Comparison of ENCODE assay signal across 19 mouse cellular contexts in the genomic region with DNA sequence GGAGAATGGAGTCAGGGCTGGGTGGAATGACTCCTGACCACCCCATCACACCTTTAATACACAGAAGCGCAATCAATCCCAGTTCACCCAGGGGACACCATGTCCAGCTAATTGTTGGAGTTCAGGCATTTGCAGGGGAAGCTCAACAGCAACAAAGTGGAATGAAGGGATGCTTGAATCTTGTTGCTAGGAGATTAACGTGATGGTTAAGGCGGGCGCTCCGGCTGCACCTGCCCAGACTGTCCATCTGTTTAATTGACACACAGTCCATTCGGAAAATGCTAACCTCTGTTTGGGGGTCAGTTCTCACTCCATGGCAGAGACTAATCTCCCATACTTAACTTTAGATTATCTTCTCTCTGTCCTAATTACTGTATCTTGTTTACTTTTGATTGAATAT.
DNase-seq lines count a peak whose midpoint lies in the region; ATAC-seq lines count a peak whose summit lies in the region.
"Had no signal": no experiment of that assay in that cellular context is flagged by ENCODE, and none has a peak within 500 bp of the region (broad histone marks: within the 10 kb centered on the region; RNA-seq: fewer than 3 reads in every experiment).

No protein-coding gene starts in this region.

- no peaks in the 10 kb centered on the region for H3K27me3 ChIP-seq in heart, embryonic 11.5 days (ENCODE audit: control insufficient read depth, insufficient read depth, low read length)
- H3K27me3 ChIP-seq in midbrain, embryonic 11.5 days (ENCODE audit: control insufficient read depth, insufficient read depth, low read length) = no peaks in the 10 kb centered on the region
- no peaks in the 10 kb centered on the region for H3K27me3 ChIP-seq in midbrain, embryonic 13.5 days
- H3K27me3 ChIP-seq in neural tube, embryonic 12.5 days (replicated peaks) = no peaks in the 10 kb centered on the region
- no peaks in the 10 kb centered on the region for H3K27me3 ChIP-seq in forebrain, embryonic 16.5 days (replicated peaks; ENCODE audit: control insufficient read depth, insufficient read depth, low read length)
- H3K27me3 ChIP-seq: forebrain, embryonic 15.5 days; heart, embryonic 12.5 days had no signal

- H3K4me1 ChIP-seq in heart, embryonic 11.5 days (ENCODE audit: control insufficient read depth, insufficient read depth, low read length) = no peaks in the 10 kb centered on the region
- H3K4me1 ChIP-seq in midbrain, embryonic 11.5 days (ENCODE audit: control insufficient read depth, insufficient read depth, low read length) = no peaks in the 10 kb centered on the region
- no peaks in the 10 kb centered on the region for H3K4me1 ChIP-seq in midbrain, embryonic 13.5 days (replicated peaks)
- H3K4me1 ChIP-seq in neural tube, embryonic 12.5 days = no peaks in the 10 kb centered on the region
- H3K4me1 ChIP-seq in forebrain, embryonic 16.5 days (replicated peaks; ENCODE audit: control insufficient read depth, insufficient read depth, low read length) = no peaks in the 10 kb centered on the region
- H3K4me1 ChIP-seq: embryonic facial prominence, embryonic 10.5 days; forebrain, embryonic 15.5 days; heart, embryonic 12.5 days had no signal

- H3K4me2 ChIP-seq in heart, embryonic 11.5 days = no peak overlapping the region
- no peak overlapping the region for H3K4me2 ChIP-seq in midbrain, embryonic 11.5 days
- H3K4me2 ChIP-seq in midbrain, embryonic 13.5 days (replicated peaks) = no peak overlapping the region
- H3K4me2 ChIP-seq in neural tube, embryonic 12.5 days (replicated peaks) = no peak overlapping the region
- no peak overlapping the region for H3K4me2 ChIP-seq in forebrain, embryonic 16.5 days (ENCODE audit: low read length)
- H3K4me2 ChIP-seq: forebrain, embryonic 15.5 days; heart, embryonic 12.5 days had no signal

- DNase-seq in heart, adult 11 months = peak; percentile 54
- no peak for DNase-seq in midbrain, embryonic 11.5 days (ENCODE audit: low spot score, missing footprints)
- DNase-seq in neural tube, embryonic 10.5 days (ENCODE audit: extremely low spot score, low spot score) = no peak
- DNase-seq: adrenal gland, adult 2 months; adrenal gland, postnatal 25 days; cerebellum, adult 2 months; cerebellum, postnatal 10 days; gastrocnemius, postnatal 10 days; heart, adult 2 months; kidney, adult 11 months had no signal

- ATAC-seq in heart, embryonic 11.5 days (replicated peaks; ENCODE audit: insufficient number of reproducible peaks, low FRiP score, low TSS enrichment) = no peak
- ATAC-seq in midbrain, embryonic 11.5 days (ENCODE audit: low FRiP score) = 0 out of 2 replicates have a peak, but pooled peaks have one; percentile 46
- ATAC-seq in midbrain, embryonic 13.5 days = no peak
- ATAC-seq in neural tube, embryonic 12.5 days (ENCODE audit: low FRiP score, low read depth) = 0 out of 2 replicates have a peak, but pooled peaks have one; percentile 17
- no peak for ATAC-seq in forebrain, embryonic 16.5 days
- ATAC-seq: forebrain, embryonic 15.5 days; inflammation-experienced regulatory T-cells, adult 6 months had no signal

- 86% methylated on average over 6 of the region's 6 CpGs for WGBS in heart, embryonic 11.5 days (ENCODE audit: insufficient replicate concordance)
- WGBS in midbrain, embryonic 11.5 days = 70% methylated on average over 6 of the region's 6 CpGs
- WGBS in midbrain, embryonic 13.5 days = 36% methylated on average over 6 of the region's 6 CpGs
- WGBS in neural tube, embryonic 12.5 days = 41% methylated on average over 6 of the region's 6 CpGs
- 58% methylated on average over 6 of the region's 6 CpGs for WGBS in forebrain, embryonic 16.5 days

- no peak overlapping the region for H3K4me3 ChIP-seq in heart, embryonic 11.5 days (ENCODE audit: low read depth, low read length)
- H3K4me3 ChIP-seq in midbrain, embryonic 11.5 days (ENCODE audit: low read depth, low read length) = no peak overlapping the region
- no peak overlapping the region for H3K4me3 ChIP-seq in midbrain, embryonic 13.5 days (replicated peaks)
- no peak overlapping the region for H3K4me3 ChIP-seq in neural tube, embryonic 12.5 days
- no peak overlapping the region for H3K4me3 ChIP-seq in forebrain, embryonic 16.5 days (replicated peaks; ENCODE audit: low read length)
- H3K4me3 ChIP-seq: embryonic facial prominence, embryonic 10.5 days; forebrain, embryonic 15.5 days; heart, adult 2 months; heart, embryonic 12.5 days; hindbrain, embryonic 10.5 days had no signal

- no peaks in the 10 kb centered on the region for H3K36me3 ChIP-seq in heart, embryonic 11.5 days (ENCODE audit: control insufficient read depth, insufficient read depth, low read length)
- H3K36me3 ChIP-seq in midbrain, embryonic 11.5 days (ENCODE audit: control insufficient read depth, insufficient read depth, low read length) = no peaks in the 10 kb centered on the region
- H3K36me3 ChIP-seq in midbrain, embryonic 13.5 days = no peaks in the 10 kb centered on the region
- H3K36me3 ChIP-seq in neural tube, embryonic 12.5 days = no peaks in the 10 kb centered on the region
- no peaks in the 10 kb centered on the region for H3K36me3 ChIP-seq in forebrain, embryonic 16.5 days (ENCODE audit: control insufficient read depth, insufficient read depth)
- H3K36me3 ChIP-seq: embryonic facial prominence, embryonic 10.5 days; forebrain, embryonic 15.5 days; heart, embryonic 12.5 days; hindbrain, embryonic 10.5 days had no signal

- H3K9me3 ChIP-seq in heart, embryonic 11.5 days (replicated peaks; ENCODE audit: control insufficient read depth, low read length) = no peaks in the 10 kb centered on the region
- no peaks in the 10 kb centered on the region for H3K9me3 ChIP-seq in midbrain, embryonic 11.5 days (ENCODE audit: control insufficient read depth, low read length)
- H3K9me3 ChIP-seq in midbrain, embryonic 13.5 days = no peaks in the 10 kb centered on the region
- H3K9me3 ChIP-seq in neural tube, embryonic 12.5 days = no peaks in the 10 kb centered on the region
- H3K9me3 ChIP-seq in forebrain, embryonic 16.5 days (ENCODE audit: control insufficient read depth, low read length) = no peaks in the 10 kb centered on the region
- H3K9me3 ChIP-seq: embryonic facial prominence, embryonic 10.5 days; forebrain, embryonic 15.5 days; heart, embryonic 12.5 days; hindbrain, embryonic 10.5 days had no signal

- no peak overlapping the region for H3K27ac ChIP-seq in heart, embryonic 11.5 days (ENCODE audit: low read depth, low read length)
- no peak overlapping the region for H3K27ac ChIP-seq in midbrain, embryonic 11.5 days (ENCODE audit: low read depth, low read length)
- no peak overlapping the region for H3K27ac ChIP-seq in midbrain, embryonic 13.5 days
- no peak overlapping the region for H3K27ac ChIP-seq in neural tube, embryonic 12.5 days
- no peak overlapping the region for H3K27ac ChIP-seq in forebrain, embryonic 16.5 days (ENCODE audit: low read length)
- H3K27ac ChIP-seq: embryonic facial prominence, embryonic 10.5 days; forebrain, embryonic 15.5 days; heart, adult 2 months; hindbrain, embryonic 10.5 days had no signal

- no peak overlapping the region for H3K9ac ChIP-seq in heart, embryonic 11.5 days (ENCODE audit: low read depth, low read length)
- H3K9ac ChIP-seq in midbrain, embryonic 11.5 days (ENCODE audit: low read length) = no peak overlapping the region
- no peak overlapping the region for H3K9ac ChIP-seq in midbrain, embryonic 13.5 days (replicated peaks)
- H3K9ac ChIP-seq in neural tube, embryonic 12.5 days = no peak overlapping the region
- H3K9ac ChIP-seq in forebrain, embryonic 16.5 days (replicated peaks; ENCODE audit: low read depth, low read length) = no peak overlapping the region
- H3K9ac ChIP-seq: forebrain, embryonic 15.5 days; heart, embryonic 12.5 days had no signal

Comparison
In these comparisons a context has a peak if more than half of its experiments do, and no peak if none do; other contexts are left out.
1. ATAC-seq: peak in midbrain, embryonic 11.5 days (single experiment) and neural tube, embryonic 12.5 days (single experiment); none in heart, embryonic 11.5 days (single experiment), midbrain, embryonic 13.5 days (single experiment) and forebrain, embryonic 16.5 days (single experiment).